Mouse (Mus musculus) midbrain, embryonic 16.5 days (tissue): ENCODE results near the gene Ppp5c. TPM values are rescaled to one million over a fixed set of nuclear protein-coding genes. Genes with fewer than 3 reads are reported as not detected.

ENCODE experiments used
- ATAC-seq: fragments of 200-750 bp; cut with Nextera tagmentation; 2 replicates; pipeline ENCODE4 v1.8.0; 2017; ENCODE audit warnings: moderate TSS enrichment
- H3K27ac ChIP-seq: fragments of 300-500 bp; sonication (generic); 2 replicates; pipeline ENCODE4 v1.5.1; 2014; ENCODE audit warnings: mild to moderate bottlenecking, low read length, mixed read lengths
- H3K27me3 ChIP-seq: fragments of 300-500 bp; sonication (generic); 2 replicates; pipeline ENCODE4 v1.6.1; 2014; ENCODE audit warnings: low read depth, low read length, mixed read lengths; ENCODE audit not compliant: control insufficient read depth, insufficient read depth
- H3K36me3 ChIP-seq: fragments of 300-500 bp; sonication (generic); 2 replicates; pipeline ENCODE4 v1.6.1; 2014; ENCODE audit warnings: mild to moderate bottlenecking, low read length, moderate library complexity, mixed read lengths; ENCODE audit not compliant: control insufficient read depth, insufficient read depth
- H3K4me1 ChIP-seq: fragments of 300-500 bp; sonication (generic); 2 replicates; pipeline ENCODE4 v1.6.1; 2014; ENCODE audit warnings: mild to moderate bottlenecking, low read length, mixed read lengths; ENCODE audit not compliant: control insufficient read depth, insufficient read depth
- H3K4me2 ChIP-seq: fragments of 300-500 bp; sonication (generic); 2 replicates; pipeline ENCODE4 v1.6.1; 2014; ENCODE audit warnings: mild to moderate bottlenecking, low read length, mixed read lengths
- H3K4me3 ChIP-seq: fragments of 300-500 bp; sonication (generic); 2 replicates; pipeline ENCODE4 v1.5.1; 2014; ENCODE audit warnings: low read depth, mild to moderate bottlenecking, low read length, moderate library complexity, mixed read lengths
- H3K9ac ChIP-seq: fragments of 300-500 bp; sonication (generic); 2 replicates; pipeline ENCODE4 v1.6.1; 2014; ENCODE audit warnings: low read depth, low read length, mixed read lengths
- H3K9me3 ChIP-seq: fragments of 300-500 bp; sonication (generic); replicated peaks from 2 replicates; pipeline ENCODE4 v1.6.1; 2014; ENCODE audit warnings: mild to moderate bottlenecking, low read length, mixed read lengths; ENCODE audit not compliant: control insufficient read depth, poor library complexity, severe bottlenecking
- WGBS: fragments of 180-500 bp; shearing (Covaris S2); extraction: QIAGEN DNeasy Blood & Tissue Kit; methylation state at CpG from one replicate; pipeline ENCODE4 v1.1.7; 2014; 5-methylcytosine and 5-hydroxymethylcytosine counted together
- polyA plus RNA-seq: library from polyadenylated mRNA; unstranded; fragments of >200 nt; fragmentation: Nextera tagmentation; extraction: Ambion mirVana; gene quantifications from 2 replicates; pipeline ENCODE4 v1.2.1, GENCODE M21; 2015

The Ppp5c gene
- polyA plus RNA-seq, 1 experiment from 2014 or later = 127 TPM

GRCm38 (mm10) chr7:16999233-16999632 lies 28.5 kb downstream of the Ppp5c start:
- H3K27ac ChIP-seq = no peak overlapping the region
- WGBS = 69% methylated on average over 4 of the region's 4 CpGs
- ATAC-seq = no peak

GRCm38 (mm10) chr7:16995345-16995744 lies 32.4 kb downstream of the Ppp5c start:
- peaks cover 18% of the 10 kb centered on the region for H3K4me1 ChIP-seq
- WGBS = 87% methylated on average over 4 of the region's 4 CpGs
- H3K9ac ChIP-seq = 0 out of 2 replicates have a peak overlapping the region, but pooled peaks have one; percentile 28

More at GRCm38 (mm10) chr7:16999233-16999632, 28.5 kb downstream of the Ppp5c start:
- Histone ChIP-seq H3K27me3 (no peaks in the 10 kb centered on the region), H3K9ac (no peak overlapping the region), H3K4me1 (peaks cover 2% of the 10 kb centered on the region; the same call in 1 of the 2 replicates), H3K4me2 (no peak overlapping the region), H3K36me3 (peaks cover 6% of the 10 kb centered on the region), H3K4me3 (no peak overlapping the region), H3K9me3 (no peaks in the 10 kb centered on the region)

GRCm38 (mm10) chr7:16994400-16994799 lies 33.3 kb downstream of the Ppp5c start:
- H3K4me3 ChIP-seq = peak overlapping the region; percentile 31
- ATAC-seq = no peak
- no peaks in the 10 kb centered on the region for H3K9me3 ChIP-seq
- peak overlapping the region; percentile 44 for H3K4me2 ChIP-seq
- WGBS = 12% methylated on average over 20 of the region's 20 CpGs
- no peaks in the 10 kb centered on the region for H3K27me3 ChIP-seq
- no peak overlapping the region for H3K27ac ChIP-seq
- H3K36me3 ChIP-seq = no peaks in the 10 kb centered on the region
- peak overlapping the region; percentile 43 for H3K9ac ChIP-seq
- H3K4me1 ChIP-seq = peaks cover 23% of the 10 kb centered on the region

More at GRCm38 (mm10) chr7:16995345-16995744, 32.4 kb downstream of the Ppp5c start:
- Histone ChIP-seq H3K4me3 (peak overlapping the region; percentile 31; the same call in 1 of the 2 replicates), H3K36me3 (no peaks in the 10 kb centered on the region), H3K27ac (no peak overlapping the region), H3K9me3 (no peaks in the 10 kb centered on the region), H3K27me3 (no peaks in the 10 kb centered on the region), H3K4me2 (peak overlapping the region; percentile 44; the same call in 1 of the 2 replicates)
- ATAC-seq = no peak

GRCm38 (mm10) chr7:16993651-16994399 lies 33.9 kb downstream of the Ppp5c start:
- H3K36me3 ChIP-seq = no peaks in the 10 kb centered on the region
- peak overlapping the region; percentile 31 for H3K4me3 ChIP-seq
- ATAC-seq = peak; percentile 65
- H3K9ac ChIP-seq = peak overlapping the region; percentile 43
- no peaks in the 10 kb centered on the region for H3K27me3 ChIP-seq
- peak overlapping the region; percentile 44 for H3K4me2 ChIP-seq
- peak overlapping the region; percentile 50; the same call in 1 of the 2 replicates for H3K27ac ChIP-seq
- H3K4me1 ChIP-seq = peaks cover 23% of the 10 kb centered on the region
- H3K9me3 ChIP-seq = no peaks in the 10 kb centered on the region
- WGBS = 7% methylated on average over 27 of the region's 27 CpGs

- Histone ChIP-seq H3K9ac (no peak within 1 kb of the TSS; the same call in 1 of the 2 replicates), H3K27ac (peak within 1 kb of the TSS; percentile 76), H3K9me3 (no peaks in the 10 kb centered on the region), H3K36me3 (no peaks in the 10 kb centered on the region), H3K4me2 (peak within 1 kb of the TSS; percentile 29; the same call in 1 of the 2 replicates), H3K4me1 (peaks cover 30% of the 10 kb centered on the region), H3K4me3 (no peak within 1 kb of the TSS), H3K27me3 (no peaks in the 10 kb centered on the region)
- no peak for ATAC-seq
- 94% methylated on average over 5 of the region's 5 CpGs for WGBS
Observed at GRCm38 (mm10) chr7:16992451-16992807, 35.3 kb downstream of the Ppp5c start, which contains the start of gene Ccdc8. Gene Ccdc8 (plus strand): TSS chr7:16992708.

- H3K9ac ChIP-seq = no peak overlapping the region; the same call in 1 of the 2 replicates
- H3K4me2 ChIP-seq = peak overlapping the region; percentile 29; the same call in 1 of the 2 replicates
- H3K4me1 ChIP-seq = peaks cover 33% of the 10 kb centered on the region
- peak overlapping the region; percentile 76 for H3K27ac ChIP-seq
- H3K9me3 ChIP-seq = no peaks in the 10 kb centered on the region
- no peaks in the 10 kb centered on the region for H3K36me3 ChIP-seq
- peak; percentile 61 for ATAC-seq
- WGBS = 51% methylated on average over 18 of the region's 18 CpGs
- H3K4me3 ChIP-seq = no peak overlapping the region
- H3K27me3 ChIP-seq = no peaks in the 10 kb centered on the region
Observed at GRCm38 (mm10) chr7:16991681-16992450, 35.9 kb downstream of the Ppp5c start.

- Histone ChIP-seq H3K9me3 (no peaks in the 10 kb centered on the region), H3K36me3 (no peaks in the 10 kb centered on the region), H3K9ac (no peak overlapping the region), H3K27ac (peak overlapping the region; percentile 63), H3K27me3 (no peaks in the 10 kb centered on the region), H3K4me1 (peaks cover 42% of the 10 kb centered on the region), H3K4me3 (no peak overlapping the region), H3K4me2 (no peak overlapping the region)
- 20% methylated on average over 15 of the region's 15 CpGs for WGBS
- ATAC-seq = no peak
Observed at GRCm38 (mm10) chr7:16990006-16990744, 37.5 kb downstream of the Ppp5c start.

GRCm38 (mm10) chr7:16988405-16988804 lies 39.3 kb downstream of the Ppp5c start:
- Histone ChIP-seq H3K27me3 (no peaks in the 10 kb centered on the region), H3K4me1 (peaks cover 51% of the 10 kb centered on the region), H3K9me3 (no peaks in the 10 kb centered on the region), H3K9ac (no peak overlapping the region), H3K4me2 (no peak overlapping the region), H3K4me3 (no peak overlapping the region), H3K36me3 (no peaks in the 10 kb centered on the region), H3K27ac (peak overlapping the region; percentile 80)
- 27% methylated on average over 3 of the region's 3 CpGs for WGBS
- ATAC-seq = no peak
